ENCODE assay signal across 8 mouse cellular contexts in genomic region chr4:141857422-141857930, GRCm38 (mm10). TPM values are rescaled to one million over a fixed set of nuclear protein-coding genes. Genes with fewer than 3 reads are reported as not detected.
DNase-seq lines count a peak whose midpoint lies in the region; ATAC-seq and TF ChIP-seq lines count a peak whose summit lies in the region.

No protein-coding gene starts in this region.

- H3K27ac ChIP-seq in intestine, postnatal 0 days (ENCODE audit: low read depth, low read length): peak overlapping the region; percentile 29
- H3K27ac ChIP-seq in limb, embryonic 11.5 days (replicated peaks; ENCODE audit: low read depth, low read length): no peak overlapping the region
- H3K27ac ChIP-seq in midbrain, embryonic 15.5 days: peak overlapping the region; percentile 32; the same call in 1 of the 2 replicates

- no peak overlapping the region for H3K4me3 ChIP-seq in intestine, postnatal 0 days (ENCODE audit: low read depth, low read length)
- no peak overlapping the region for H3K4me3 ChIP-seq in limb, embryonic 11.5 days (ENCODE audit: low read depth, low read length)
- no peak overlapping the region for H3K4me3 ChIP-seq in midbrain, embryonic 15.5 days

- ATAC-seq in granulocyte monocyte progenitor cell, adult 5-6 weeks (replicated peaks; ENCODE audit: poor library complexity, severe bottlenecking): peak; percentile 65
- ATAC-seq in intestine, postnatal 0 days: peak; percentile 46
- ATAC-seq in limb, embryonic 11.5 days (ENCODE audit: insufficient number of reproducible peaks, low FRiP score, low TSS enrichment, low read depth): peak; percentile 51
- ATAC-seq in midbrain, embryonic 15.5 days (replicated peaks): peak; percentile 75

- no peaks in the 10 kb centered on the region for H3K4me1 ChIP-seq in intestine, postnatal 0 days (replicated peaks; ENCODE audit: control insufficient read depth, insufficient read depth, low read length)
- no peaks in the 10 kb centered on the region for H3K4me1 ChIP-seq in limb, embryonic 11.5 days (ENCODE audit: control insufficient read depth, insufficient read depth, low read length)
- H3K4me1 ChIP-seq in midbrain, embryonic 15.5 days: 0 out of 2 replicates have a peak, but pooled peaks cover 2% of the 10 kb centered on the region

- no peak overlapping the region for H3K4me2 ChIP-seq in intestine, postnatal 0 days (replicated peaks; ENCODE audit: low read depth)
- no peak overlapping the region for H3K4me2 ChIP-seq in limb, embryonic 11.5 days (ENCODE audit: low read depth, severe bottlenecking)
- H3K4me2 ChIP-seq in midbrain, embryonic 15.5 days: no peak overlapping the region

- WGBS in intestine, postnatal 0 days: 14% methylated on average over 10 of the region's 10 CpGs
- 22% methylated on average over 10 of the region's 10 CpGs for WGBS in limb, embryonic 11.5 days
- WGBS in midbrain, embryonic 15.5 days: 18% methylated on average over 10 of the region's 10 CpGs

- peak; percentile 62 for DNase-seq in 3134 (ENCODE audit: extremely low read depth, insufficient read length, low spot score)
- peak; percentile 60 for DNase-seq in adrenal gland, adult 8-10 months
- peak; percentile 82 for DNase-seq in embryo, embryonic 9.5 days (ENCODE audit: extremely low spot score)
- peak; percentile 92 for DNase-seq in limb, embryonic 11.5 days (ENCODE audit: low spot score)
- peak; percentile 55 to 73 for DNase-seq in spleen, postnatal 14 days (ENCODE audit: low spot score in 2 of 2)

- peak; percentile 99 for TF ChIP-seq CTCF in intestine, postnatal 0 days (IDR thresholded peaks at IDR 0.05; ENCODE audit: low read depth)

- no peaks in the 10 kb centered on the region for H3K9me3 ChIP-seq in intestine, postnatal 0 days (ENCODE audit: control insufficient read depth)
- no peaks in the 10 kb centered on the region for H3K9me3 ChIP-seq in limb, embryonic 11.5 days (ENCODE audit: control insufficient read depth, low read length)
- H3K9me3 ChIP-seq in midbrain, embryonic 15.5 days: no peaks in the 10 kb centered on the region

- no peaks in the 10 kb centered on the region for H3K27me3 ChIP-seq in intestine, postnatal 0 days (replicated peaks; ENCODE audit: control insufficient read depth, insufficient read depth, low read length)
- H3K27me3 ChIP-seq in limb, embryonic 11.5 days (ENCODE audit: control insufficient read depth, insufficient read depth, low read length): no peaks in the 10 kb centered on the region
- H3K27me3 ChIP-seq in midbrain, embryonic 15.5 days (replicated peaks): no peaks in the 10 kb centered on the region

- peaks cover 28% of the 10 kb centered on the region for H3K36me3 ChIP-seq in intestine, postnatal 0 days (ENCODE audit: control insufficient read depth, insufficient read depth)
- peaks cover 2% of the 10 kb centered on the region; the same call in 1 of the 2 replicates for H3K36me3 ChIP-seq in limb, embryonic 11.5 days (ENCODE audit: control insufficient read depth, insufficient read depth, low read length)
- 0 out of 2 replicates have a peak, but pooled peaks cover 15% of the 10 kb centered on the region for H3K36me3 ChIP-seq in midbrain, embryonic 15.5 days (replicated peaks)

- no peak overlapping the region for H3K9ac ChIP-seq in intestine, postnatal 0 days (ENCODE audit: low read depth, low read length)
- H3K9ac ChIP-seq in limb, embryonic 11.5 days (ENCODE audit: low read length): no peak overlapping the region
- H3K9ac ChIP-seq in midbrain, embryonic 15.5 days: no peak overlapping the region

RNA-seq across cellular contexts. Expression of gene Ctrc, which starts 11.3 kb away (rescaled TPM):
- not detected for total RNA-seq in adrenal gland, adult 8-10 months (2022)
- total RNA-seq in granulocyte monocyte progenitor cell, adult 5-6 weeks (2014; fragmentation: Nextera tagmentation): not detected in 2 replicates
- total RNA-seq in granulocyte monocyte progenitor cell, adult 5-6 weeks (2017): not detected in 2 replicates
- polyA plus RNA-seq in intestine, postnatal 0 days (2015; fragmentation: Nextera tagmentation; extraction: Ambion mirVana): not detected in 2 replicates
- polyA plus RNA-seq in limb, embryonic 11.5 days (2014; fragmentation: Nextera tagmentation; extraction: Ambion mirVana): not detected in 2 replicates
- polyA plus RNA-seq in midbrain, embryonic 15.5 days (2015; fragmentation: Nextera tagmentation; extraction: Ambion mirVana): not detected in 2 replicates

RNA-seq across cellular contexts. Expression of gene Efhd2, which starts 17.2 kb away (rescaled TPM):
- total RNA-seq in adrenal gland, adult 8-10 months (2022): 10 to 100 TPM; 32.2 to 38.0 (median 35.7) TPM
- 50.2 and 58.8 TPM in 2 replicates for total RNA-seq in granulocyte monocyte progenitor cell, adult 5-6 weeks (2014; fragmentation: Nextera tagmentation)
- 53.7 and 72.7 TPM in 2 replicates for total RNA-seq in granulocyte monocyte progenitor cell, adult 5-6 weeks (2017)
- polyA plus RNA-seq in intestine, postnatal 0 days (2015; fragmentation: Nextera tagmentation; extraction: Ambion mirVana): 173 and 181 TPM in 2 replicates
- polyA plus RNA-seq in limb, embryonic 11.5 days (2014; fragmentation: Nextera tagmentation; extraction: Ambion mirVana): 17.5 and 19.8 TPM in 2 replicates
- 71.5 and 82.6 TPM in 2 replicates for polyA plus RNA-seq in midbrain, embryonic 15.5 days (2015; fragmentation: Nextera tagmentation; extraction: Ambion mirVana)

RNA-seq across cellular contexts. Expression of gene Cela2a, which starts 31.5 kb away (rescaled TPM):
- not detected for total RNA-seq in adrenal gland, adult 8-10 months (2022)
- total RNA-seq in granulocyte monocyte progenitor cell, adult 5-6 weeks (2014; fragmentation: Nextera tagmentation): not detected in 2 replicates
- total RNA-seq in granulocyte monocyte progenitor cell, adult 5-6 weeks (2017): not detected in 2 replicates
- 35.6 and 65.3 TPM in 2 replicates for polyA plus RNA-seq in intestine, postnatal 0 days (2015; fragmentation: Nextera tagmentation; extraction: Ambion mirVana)
- not detected in 2 replicates for polyA plus RNA-seq in limb, embryonic 11.5 days (2014; fragmentation: Nextera tagmentation; extraction: Ambion mirVana)
- polyA plus RNA-seq in midbrain, embryonic 15.5 days (2015; fragmentation: Nextera tagmentation; extraction: Ambion mirVana): 0.36 and 0.43 TPM in 2 replicates

Comparison
In these comparisons a context has a peak if more than half of its experiments do, and no peak if none do; other contexts are left out.
1. RNA of gene Cela2a, which starts 31.5 kb away (polyA plus RNA-seq): 35.6 to 65.3 TPM in intestine, postnatal 0 days; 0.36 to 0.43 TPM in midbrain, embryonic 15.5 days and not detected in limb, embryonic 11.5 days; every median in the first group is over 10 times any median in the second.
2. Peak in every context shown above with its lines, with median percentiles within 50 percentile points of each other: DNase-seq and ATAC-seq.